Mouse (Mus musculus): ENCODE results near the gene Ppp1r12a. TPM values are rescaled to one million over a fixed set of nuclear protein-coding genes. Genes with fewer than 3 reads are reported as not detected.

The Ppp1r12a gene
- polyA plus RNA-seq, 1 experiment from 2014 or later, result 71.1 TPM

GRCm38 (mm10) chr10:108209396-108209795, 47.4 kb downstream of the Ppp1r12a start:
- H3K27ac ChIP-seq (replicated peaks), result no peak overlapping the region
- DNase-seq (ENCODE audit: low spot score) (no peak), ATAC-seq (ENCODE audit: low FRiP score, low TSS enrichment) (no peak)
- H3K4me2 ChIP-seq (replicated peaks; ENCODE audit: low read depth), result no peak overlapping the region
- WGBS, result 84% methylated on average over 5 of the region's 5 CpGs
- no peaks in the 10 kb centered on the region for H3K36me3 ChIP-seq (ENCODE audit: control insufficient read depth, insufficient read depth, low read length)
- H3K27me3 ChIP-seq (ENCODE audit: control insufficient read depth, insufficient read depth, low read length), result no peaks in the 10 kb centered on the region
- no peak overlapping the region for H3K9ac ChIP-seq (ENCODE audit: low read length)
- H3K4me1 ChIP-seq (replicated peaks; ENCODE audit: control insufficient read depth, insufficient read depth), result no peaks in the 10 kb centered on the region
- no peak overlapping the region for H3K4me3 ChIP-seq (ENCODE audit: low read depth, low read length)
- TF ChIP-seq EP300 (optimal IDR thresholded peaks at IDR 0.05), result no peak
- no peak for TF ChIP-seq CTCF (IDR thresholded peaks at IDR 0.05; ENCODE audit: low read depth)
- no peaks in the 10 kb centered on the region for H3K9me3 ChIP-seq (ENCODE audit: control insufficient read depth, low read length)

DNA sequence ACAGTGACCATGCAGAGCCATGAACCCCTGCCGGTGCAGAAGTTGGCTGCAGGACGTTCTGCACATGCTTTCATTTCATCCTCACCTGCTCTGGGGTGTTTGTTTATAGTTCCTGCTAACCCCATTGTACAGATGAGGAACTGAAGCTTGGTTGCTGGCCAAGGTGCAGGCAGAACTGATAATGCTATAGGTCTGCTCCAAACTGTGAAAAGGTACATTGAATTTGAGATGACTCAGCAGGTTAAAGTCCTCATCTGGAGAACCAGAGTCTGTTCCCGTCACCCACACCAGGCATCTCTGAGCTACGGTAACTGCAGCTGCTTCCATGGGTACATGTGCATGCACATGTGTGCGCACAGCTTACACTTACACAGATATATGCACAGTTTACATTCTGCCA, 62.4 kb downstream of the Ppp1r12a start:
- H3K4me1 ChIP-seq (replicated peaks; ENCODE audit: control insufficient read depth, insufficient read depth), result no peaks in the 10 kb centered on the region
- no peak overlapping the region for H3K4me3 ChIP-seq (ENCODE audit: low read depth, low read length)
- H3K9ac ChIP-seq (ENCODE audit: low read length), result no peak overlapping the region
- H3K4me2 ChIP-seq (replicated peaks; ENCODE audit: low read depth), result no peak overlapping the region
- no peaks in the 10 kb centered on the region for H3K9me3 ChIP-seq (ENCODE audit: control insufficient read depth, low read length)
- H3K27ac ChIP-seq (replicated peaks), result no peak overlapping the region
- H3K27me3 ChIP-seq (ENCODE audit: control insufficient read depth, insufficient read depth, low read length), result no peaks in the 10 kb centered on the region
- WGBS, result 74% methylated on average over 5 of the region's 5 CpGs
- TF ChIP-seq CTCF (IDR thresholded peaks at IDR 0.05; ENCODE audit: low read depth), result no peak
- TF ChIP-seq EP300 (optimal IDR thresholded peaks at IDR 0.05), result no peak
- peaks cover 4% of the 10 kb centered on the region; the same call in 1 of the 2 replicates for H3K36me3 ChIP-seq (ENCODE audit: control insufficient read depth, insufficient read depth, low read length)
- peak; percentile 56 for ATAC-seq (ENCODE audit: low FRiP score, low TSS enrichment)
- DNase-seq (ENCODE audit: low spot score), result no peak

- WGBS, result 77% methylated on average over 3 of the region's 3 CpGs
- Histone ChIP-seq H3K27ac (replicated peaks) (no peak overlapping the region), H3K4me1 (replicated peaks; ENCODE audit: control insufficient read depth, insufficient read depth) (no peaks in the 10 kb centered on the region), H3K4me3 (ENCODE audit: low read depth, low read length) (no peak overlapping the region), H3K9ac (ENCODE audit: low read length) (no peak overlapping the region), H3K9me3 (ENCODE audit: control insufficient read depth, low read length) (no peaks in the 10 kb centered on the region), H3K4me2 (replicated peaks; ENCODE audit: low read depth) (no peak overlapping the region), H3K36me3 (ENCODE audit: control insufficient read depth, insufficient read depth, low read length) (peaks cover 5% of the 10 kb centered on the region; the same call in 1 of the 2 replicates), H3K27me3 (ENCODE audit: control insufficient read depth, insufficient read depth, low read length) (no peaks in the 10 kb centered on the region)
- TF ChIP-seq CTCF (IDR thresholded peaks at IDR 0.05; ENCODE audit: low read depth) (no peak), EP300 (optimal IDR thresholded peaks at IDR 0.05) (no peak)
- DNase-seq (ENCODE audit: low spot score) (no peak), ATAC-seq (ENCODE audit: low FRiP score, low TSS enrichment) (no peak)
Observed at GRCm38 (mm10) chr10:108237049-108237448, 75.1 kb downstream of the Ppp1r12a start.

GRCm38 (mm10) chr10:108239061-108239460, 77.1 kb downstream of the Ppp1r12a start:
- H3K4me3 ChIP-seq (ENCODE audit: low read depth, low read length), result no peak overlapping the region
- H3K36me3 ChIP-seq (ENCODE audit: control insufficient read depth, insufficient read depth, low read length), result peaks cover 5% of the 10 kb centered on the region; the same call in 1 of the 2 replicates
- TF ChIP-seq EP300 (optimal IDR thresholded peaks at IDR 0.05), result no peak
- no peak for TF ChIP-seq CTCF (IDR thresholded peaks at IDR 0.05; ENCODE audit: low read depth)
- no peak overlapping the region for H3K27ac ChIP-seq (replicated peaks)
- ATAC-seq (ENCODE audit: low FRiP score, low TSS enrichment) (no peak), DNase-seq (ENCODE audit: low spot score) (no peak)
- no peaks in the 10 kb centered on the region for H3K27me3 ChIP-seq (ENCODE audit: control insufficient read depth, insufficient read depth, low read length)
- H3K4me2 ChIP-seq (replicated peaks; ENCODE audit: low read depth), result no peak overlapping the region
- WGBS, result 46% methylated on average over 10 of the region's 10 CpGs
- no peak overlapping the region for H3K9ac ChIP-seq (ENCODE audit: low read length)
- H3K9me3 ChIP-seq (ENCODE audit: control insufficient read depth, low read length), result no peaks in the 10 kb centered on the region
- no peaks in the 10 kb centered on the region for H3K4me1 ChIP-seq (replicated peaks; ENCODE audit: control insufficient read depth, insufficient read depth)

DNA sequence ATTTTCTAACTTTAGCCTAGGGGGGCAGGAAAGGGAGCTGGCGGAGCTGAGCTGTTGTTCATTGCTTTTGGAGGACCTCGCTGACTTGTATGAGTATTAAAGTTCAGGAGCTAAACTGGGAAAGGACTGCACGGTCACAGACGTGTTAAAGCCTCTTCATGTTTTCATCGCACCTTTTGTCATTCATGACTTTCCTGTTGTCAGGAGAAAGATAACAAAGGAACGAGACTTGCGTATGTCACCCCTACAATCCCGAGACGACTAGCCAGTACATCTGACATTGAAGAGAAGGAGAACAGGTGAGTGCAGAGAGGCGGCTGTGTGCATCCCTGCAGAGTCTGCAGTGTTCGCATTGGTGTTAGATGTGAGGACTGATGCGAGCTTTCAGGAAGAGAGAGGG, 88.7 kb downstream of the Ppp1r12a start:
- Histone ChIP-seq H3K4me1 (replicated peaks; ENCODE audit: control insufficient read depth, insufficient read depth) (no peaks in the 10 kb centered on the region), H3K27me3 (ENCODE audit: control insufficient read depth, insufficient read depth, low read length) (no peaks in the 10 kb centered on the region), H3K4me2 (replicated peaks; ENCODE audit: low read depth) (no peak overlapping the region), H3K36me3 (ENCODE audit: control insufficient read depth, insufficient read depth, low read length) (peaks cover 22% of the 10 kb centered on the region), H3K4me3 (ENCODE audit: low read depth, low read length) (no peak overlapping the region), H3K9me3 (ENCODE audit: control insufficient read depth, low read length) (no peaks in the 10 kb centered on the region), H3K27ac (replicated peaks) (no peak overlapping the region), H3K9ac (ENCODE audit: low read length) (no peak overlapping the region)
- TF ChIP-seq EP300 (optimal IDR thresholded peaks at IDR 0.05) (no peak), CTCF (IDR thresholded peaks at IDR 0.05; ENCODE audit: low read depth) (no peak)
- DNase-seq (ENCODE audit: low spot score) (no peak), ATAC-seq (ENCODE audit: low FRiP score, low TSS enrichment) (no peak)
- WGBS, result 78% methylated on average over 12 of the region's 12 CpGs

- Histone ChIP-seq H3K9ac (ENCODE audit: low read length) (no peak overlapping the region), H3K4me3 (ENCODE audit: low read depth, low read length) (no peak overlapping the region), H3K27ac (replicated peaks) (no peak overlapping the region), H3K4me1 (replicated peaks; ENCODE audit: control insufficient read depth, insufficient read depth) (no peaks in the 10 kb centered on the region), H3K4me2 (replicated peaks; ENCODE audit: low read depth) (no peak overlapping the region), H3K27me3 (ENCODE audit: control insufficient read depth, insufficient read depth, low read length) (no peaks in the 10 kb centered on the region), H3K36me3 (ENCODE audit: control insufficient read depth, insufficient read depth, low read length) (peaks cover 22% of the 10 kb centered on the region), H3K9me3 (ENCODE audit: control insufficient read depth, low read length) (no peaks in the 10 kb centered on the region)
- DNase-seq (ENCODE audit: low spot score), result no peak
- 78% methylated on average over 1 of the region's 2 CpGs for WGBS
- no peak for ATAC-seq (ENCODE audit: low FRiP score, low TSS enrichment)
- TF ChIP-seq EP300 (optimal IDR thresholded peaks at IDR 0.05), result no peak
- TF ChIP-seq CTCF (IDR thresholded peaks at IDR 0.05; ENCODE audit: low read depth), result no peak
Observed at GRCm38 (mm10) chr10:108251181-108251580, 89.2 kb downstream of the Ppp1r12a start.
